Mouse (Mus musculus): ENCODE data around the gene Zdhhc18. TPM values are rescaled to one million over a fixed set of nuclear protein-coding genes. Genes with fewer than 3 reads are reported as not detected.

Zdhhc18 gene
- 10 to 100 TPM; 33.2 to 36.8 TPM for total RNA-seq (2021)
- long read RNA-seq, experiment 1, full-length matches to known transcripts: 14 of 53 reads
- long read RNA-seq, experiment 1, partial matches to known transcripts: 4 of 53 reads
- long read RNA-seq, experiment 1, other reads (novel, unspliced or antisense): 35 of 53 reads
- long read RNA-seq, experiment 2, full-length matches to known transcripts: 21 of 59 reads
- long read RNA-seq, experiment 2, partial matches to known transcripts: 4 of 59 reads
- long read RNA-seq, experiment 2, other reads (novel, unspliced or antisense): 34 of 59 reads

GRCm38 (mm10) chr4:133649989-133650699 lies at the start of gene Zdhhc18:
Gene Zdhhc18 (minus strand): TSS chr4:133650154.
- intact Hi-C loops (cut with DNase I): loop anchor here (1.0 kb wide), 1 partner anchor 58 kb away; no protein-coding TSS in a partner anchor
- peak within 1 kb of the TSS; percentile 46 for H3K4me3 ChIP-seq
- peak; percentile 79 for TF ChIP-seq CTCF (IDR thresholded peaks at IDR 0.05)
- peak; percentile 72 to 78 for DNase-seq (ENCODE audit: extremely low spot score in 1 of 2, low spot score in 2 of 2)
- H3K27ac ChIP-seq: 0 out of 2 replicates have a peak within 1 kb of the TSS, but pooled peaks have one; percentile 10

GRCm38 (mm10) chr4:133695363-133695762 lies 45.4 kb upstream of the Zdhhc18 start:
- H3K4me3 ChIP-seq: no peak overlapping the region
- no peak for DNase-seq (ENCODE audit: extremely low spot score in 1 of 2, low spot score in 2 of 2)
- intact Hi-C loops (cut with DNase I): no loop called here
- TF ChIP-seq CTCF (IDR thresholded peaks at IDR 0.05): no peak; the same call in 1 of the 2 replicates
- H3K27ac ChIP-seq: no peak overlapping the region

- Histone ChIP-seq H3K27ac (no peak overlapping the region), H3K4me3 (no peak overlapping the region)
- no peak for DNase-seq (ENCODE audit: extremely low spot score in 1 of 2, low spot score in 2 of 2)
- intact Hi-C loops (cut with DNase I): no loop called here
- no peak for TF ChIP-seq CTCF (IDR thresholded peaks at IDR 0.05)
Measured at GRCm38 (mm10) chr4:133690252-133690651, 40.3 kb upstream of the Zdhhc18 start.

GRCm38 (mm10) chr4:133688417-133689067 lies 38.6 kb upstream of the Zdhhc18 start:
- DNase-seq (ENCODE audit: extremely low spot score in 1 of 2, low spot score in 2 of 2): no peak
- intact Hi-C loops (cut with DNase I): no loop called here
- no peak overlapping the region for H3K27ac ChIP-seq

GRCm38 (mm10) chr4:133687126-133687525 lies 37.2 kb upstream of the Zdhhc18 start:
- TF ChIP-seq CTCF (IDR thresholded peaks at IDR 0.05): no peak
- intact Hi-C loops (cut with DNase I): no loop called here
- DNase-seq (ENCODE audit: extremely low spot score in 1 of 2, low spot score in 2 of 2): no peak
- H3K27ac ChIP-seq: no peak overlapping the region
- no peak overlapping the region for H3K4me3 ChIP-seq

More at GRCm38 (mm10) chr4:133688417-133689067, 38.6 kb upstream of the Zdhhc18 start:
- no peak for TF ChIP-seq CTCF (IDR thresholded peaks at IDR 0.05)
- no peak overlapping the region for H3K4me3 ChIP-seq

GRCm38 (mm10) chr4:133686512-133686911 lies 36.6 kb upstream of the Zdhhc18 start:
- H3K27ac ChIP-seq: no peak overlapping the region
- intact Hi-C loops (cut with DNase I): no loop called here
- H3K4me3 ChIP-seq: no peak overlapping the region
- DNase-seq (ENCODE audit: extremely low spot score in 1 of 2, low spot score in 2 of 2): no peak
- no peak for TF ChIP-seq CTCF (IDR thresholded peaks at IDR 0.05)

- intact Hi-C loops (cut with DNase I): no loop called here
- H3K27ac ChIP-seq: no peak overlapping the region
- DNase-seq (ENCODE audit: extremely low spot score in 1 of 2, low spot score in 2 of 2): no peak
Measured at GRCm38 (mm10) chr4:133680206-133680786, 30.3 kb upstream of the Zdhhc18 start.

GRCm38 (mm10) chr4:133679629-133680028 lies 29.7 kb upstream of the Zdhhc18 start:
- Histone ChIP-seq H3K27ac (no peak overlapping the region), H3K4me3 (no peak overlapping the region)
- no peak for DNase-seq (ENCODE audit: extremely low spot score in 1 of 2, low spot score in 2 of 2)
- intact Hi-C loops (cut with DNase I): loop anchor here (10.0 kb wide), 1 partner anchor 285 kb away; the partner anchor contains the start of gene Hmgn2
- no peak for TF ChIP-seq CTCF (IDR thresholded peaks at IDR 0.05)

More at GRCm38 (mm10) chr4:133680206-133680786, 30.3 kb upstream of the Zdhhc18 start:
- no peak for TF ChIP-seq CTCF (IDR thresholded peaks at IDR 0.05)
- H3K4me3 ChIP-seq: no peak overlapping the region

GRCm38 (mm10) chr4:133677266-133677665 lies 27.3 kb upstream of the Zdhhc18 start:
- intact Hi-C loops (cut with DNase I): loop anchor here (10.0 kb wide), 1 partner anchor 288 kb away; the partner anchor contains the start of gene Hmgn2
- no peak for DNase-seq (ENCODE audit: extremely low spot score in 1 of 2, low spot score in 2 of 2)
- TF ChIP-seq CTCF (IDR thresholded peaks at IDR 0.05): no peak
- H3K27ac ChIP-seq: no peak overlapping the region
- no peak overlapping the region for H3K4me3 ChIP-seq

GRCm38 (mm10) chr4:133676189-133676588 lies 26.2 kb upstream of the Zdhhc18 start:
- intact Hi-C loops (cut with DNase I): loop anchor here (10.0 kb wide), 1 partner anchor 289 kb away; the partner anchor contains the start of gene Hmgn2
- H3K27ac ChIP-seq: peak overlapping the region; percentile 64; the same call in 1 of the 2 replicates
- no peak for TF ChIP-seq CTCF (IDR thresholded peaks at IDR 0.05)

GRCm38 (mm10) chr4:133675594-133676016 lies 25.7 kb upstream of the Zdhhc18 start:
- intact Hi-C loops (cut with DNase I): loop anchor here (10.0 kb wide), 1 partner anchor 289 kb away; the partner anchor contains the start of gene Hmgn2

More at GRCm38 (mm10) chr4:133676189-133676588, 26.2 kb upstream of the Zdhhc18 start:
- H3K4me3 ChIP-seq: no peak overlapping the region
- no peak for DNase-seq (ENCODE audit: extremely low spot score in 1 of 2, low spot score in 2 of 2)

More at GRCm38 (mm10) chr4:133675594-133676016, 25.7 kb upstream of the Zdhhc18 start:
- Histone ChIP-seq H3K4me3 (no peak overlapping the region), H3K27ac (peak overlapping the region; percentile 64; the same call in 1 of the 2 replicates)
- DNase-seq (ENCODE audit: extremely low spot score in 1 of 2, low spot score in 2 of 2): peak in 1 of 2 experiments; percentile 38
- TF ChIP-seq CTCF (IDR thresholded peaks at IDR 0.05): no peak
